Mouse (Mus musculus) MEL (cell line): ENCODE results near the gene Vps13d. TPM values are rescaled to one million over a fixed set of nuclear protein-coding genes. Genes with fewer than 3 reads are reported as not detected.

Source experiments
- DNase-seq: peaks from one replicate; pipeline ENCODE4 v3.0.0; 2011; ENCODE audit warnings: low read depth, low spot score
- H3K27ac ChIP-seq: 2 replicates; pipeline ENCODE4 v1.5.1; 2012; ENCODE audit warnings: low read depth, mild to moderate bottlenecking, control low read depth, low read length, moderate library complexity; ENCODE audit not compliant: control insufficient read depth
- H3K27me3 ChIP-seq, 2 experiments: fragments of 150-350 bp in 1 of 2; sonication (generic) in 1 of 2; 2 replicates each; pipeline ENCODE4 v1.6.1; 2012; ENCODE audit warnings: low read length in 2 of 2, mild to moderate bottlenecking in 2 of 2, improper control_type of control experiment in 1 of 2, moderate library complexity in 1 of 2; ENCODE audit not compliant: insufficient read depth in 2 of 2, control insufficient read depth in 1 of 2
- H3K36me3 ChIP-seq, 2 experiments: 2 replicates each; pipeline ENCODE4 v1.6.1; 2012 to 2014; ENCODE audit warnings: low read length in 2 of 2, improper control_type of control experiment in 1 of 2, inconsistent platforms in 1 of 2, mild to moderate bottlenecking in 1 of 2; ENCODE audit not compliant: insufficient read depth in 2 of 2, control insufficient read depth in 1 of 2
- H3K4me1 ChIP-seq, 2 experiments: fragments of 150-350 bp in 1 of 2; sonication (generic) in 1 of 2; 2 replicates each; pipeline ENCODE4 v1.6.1; 2012; ENCODE audit warnings: low read length in 2 of 2, improper control_type of control experiment in 1 of 2, mild to moderate bottlenecking in 1 of 2; ENCODE audit not compliant: insufficient read depth in 2 of 2, control insufficient read depth in 1 of 2
- H3K4me3 ChIP-seq, 2 experiments: fragments of 150-350 bp in 1 of 2; sonication (generic) in 1 of 2; 2 replicates each; pipeline ENCODE4 v1.5.1; 2012; ENCODE audit warnings: low read depth in 2 of 2, low read length in 2 of 2, mild to moderate bottlenecking in 2 of 2, moderate library complexity in 2 of 2, control low read depth in 1 of 2, improper control_type of control experiment in 1 of 2; ENCODE audit not compliant: control insufficient read depth in 1 of 2, insufficient read depth in 1 of 2
- H3K79me2 ChIP-seq: 2 replicates; pipeline ENCODE4 v1.6.1; 2012; ENCODE audit warnings: mild to moderate bottlenecking, low read length, moderate library complexity; ENCODE audit not compliant: control insufficient read depth, poor library complexity, insufficient read depth
- H3K9ac ChIP-seq: 2 replicates; pipeline ENCODE4 v1.6.1; 2012; ENCODE audit warnings: low read depth, mild to moderate bottlenecking, control low read depth, low read length, moderate library complexity; ENCODE audit not compliant: control insufficient read depth, poor library complexity, severe bottlenecking
- H3K9me3 ChIP-seq: fragments of 150-350 bp; sonication (generic); replicated peaks from 2 replicates; pipeline ENCODE4 v1.6.1; 2012; ENCODE audit warnings: mild to moderate bottlenecking, low read length, improper control_type of control experiment, moderate library complexity; ENCODE audit not compliant: insufficient read depth
- CTCF ChIP-seq, 3 experiments: IDR thresholded peaks in 2 of 3; conservative IDR thresholded peaks in 1 of 3; 2 replicates each; pipeline ENCODE4 v1.5.1; 2011 to 2012; ENCODE audit warnings: low read length in 3 of 3, low read depth in 2 of 3, mild to moderate bottlenecking in 2 of 3, improper control_type of control experiment in 1 of 3, inconsistent platforms in 1 of 3, mixed read lengths in 1 of 3, moderate library complexity in 1 of 3; ENCODE audit not compliant: control insufficient read depth in 1 of 3, insufficient read depth in 1 of 3, poor library complexity in 1 of 3, severe bottlenecking in 1 of 3
- EP300 ChIP-seq, 2 experiments: IDR thresholded peaks; 2 replicates each; pipeline ENCODE4 v1.6.1; 2011; ENCODE audit warnings: improper control_type of control experiment in 2 of 2, low read length in 2 of 2, low read depth in 1 of 2, mild to moderate bottlenecking in 1 of 2
- ETS1 ChIP-seq: IDR thresholded peaks from 2 replicates; pipeline ENCODE4 v1.6.1; 2012; ENCODE audit warnings: low read depth, mild to moderate bottlenecking, inconsistent platforms, low read length, improper control_type of control experiment, moderate library complexity
- HCFC1 ChIP-seq: IDR thresholded peaks from 2 replicates; pipeline ENCODE4 v1.6.1; 2012; ENCODE audit warnings: low read depth, mild to moderate bottlenecking, inconsistent platforms, low read length, improper control_type of control experiment, moderate library complexity
- JUND ChIP-seq: IDR thresholded peaks from 2 replicates; pipeline ENCODE4 v1.6.1; 2011; ENCODE audit warnings: low read depth, mild to moderate bottlenecking, improper control_type of control experiment, low read length
- MAFK ChIP-seq: IDR thresholded peaks from 2 replicates; pipeline ENCODE4 v1.6.1; 2011; ENCODE audit warnings: low read depth, mild to moderate bottlenecking, low read length, improper control_type of control experiment, borderline replicate concordance
- MAX ChIP-seq: IDR thresholded peaks from 2 replicates; pipeline ENCODE4 v1.6.1; 2011; ENCODE audit warnings: low read length, improper control_type of control experiment
- MEF2A ChIP-seq: IDR thresholded peaks from 2 replicates; pipeline ENCODE4 v1.6.1; 2014; ENCODE audit warnings: low read depth, mild to moderate bottlenecking, inconsistent platforms, low read length, improper control_type of control experiment; ENCODE audit not compliant: poor library complexity, insufficient replicate concordance, severe bottlenecking; ENCODE audit errors: extremely low read depth
- MYB ChIP-seq: IDR thresholded peaks from 2 replicates; pipeline ENCODE4 v1.6.1; 2011; ENCODE audit warnings: mild to moderate bottlenecking, low read depth, low read length, improper control_type of control experiment
- MYC ChIP-seq: IDR thresholded peaks from 2 replicates; pipeline ENCODE4 v1.6.1; 2011; ENCODE audit warnings: low read depth, mild to moderate bottlenecking, low read length, improper control_type of control experiment, moderate library complexity
- NRF1 ChIP-seq: IDR thresholded peaks from 2 replicates; pipeline ENCODE4 v1.6.1; 2014; ENCODE audit warnings: low read depth, mild to moderate bottlenecking, inconsistent platforms, low read length, improper control_type of control experiment, moderate library complexity; ENCODE audit not compliant: poor library complexity, insufficient read depth, severe bottlenecking
- RAD21 ChIP-seq: IDR thresholded peaks from 2 replicates; pipeline ENCODE4 v1.6.1; 2011; ENCODE audit warnings: mild to moderate bottlenecking, low read depth, low read length, improper control_type of control experiment
- TBP ChIP-seq: IDR thresholded peaks from 2 replicates; pipeline ENCODE4 v1.8.0; 2011; ENCODE audit warnings: low read depth, low read length, improper control_type of control experiment
- TCF12 ChIP-seq: IDR thresholded peaks from 2 replicates; pipeline ENCODE4 v1.6.1; 2014; ENCODE audit warnings: low read depth, mild to moderate bottlenecking, inconsistent platforms, low read length, improper control_type of control experiment, moderate library complexity
- USF1 ChIP-seq: IDR thresholded peaks from 2 replicates; pipeline ENCODE4 v1.6.1; 2014; ENCODE audit warnings: low read depth, mild to moderate bottlenecking, inconsistent platforms, low read length, improper control_type of control experiment, moderate library complexity
- USF2 ChIP-seq, 2 experiments: IDR thresholded peaks; 2 replicates each; pipeline ENCODE4 v1.6.1; 2011 to 2012; ENCODE audit warnings: improper control_type of control experiment in 2 of 2, low read length in 2 of 2, borderline replicate concordance in 1 of 2, inconsistent platforms in 1 of 2, low read depth in 1 of 2, mild to moderate bottlenecking in 1 of 2; ENCODE audit not compliant: insufficient read depth in 1 of 2
- ZC3H11A ChIP-seq: IDR thresholded peaks from 2 replicates; pipeline ENCODE4 v1.6.1; 2012; ENCODE audit warnings: low read depth, mild to moderate bottlenecking, inconsistent platforms, low read length, improper control_type of control experiment
- ZMIZ1 ChIP-seq: IDR thresholded peaks from 2 replicates; pipeline ENCODE4 v1.6.1; 2012; ENCODE audit warnings: low read depth, mild to moderate bottlenecking, inconsistent platforms, low read length, improper control_type of control experiment, moderate library complexity
- ZNF384 ChIP-seq: IDR thresholded peaks from 2 replicates; pipeline ENCODE4 v1.6.1; 2012; ENCODE audit warnings: low read depth, mild to moderate bottlenecking, inconsistent platforms, low read length, improper control_type of control experiment
- polyA plus RNA-seq, 2 experiments: library from polyadenylated mRNA; stranded (reverse) in 1 of 2; unstranded in 1 of 2; fragments of >175 nt in 1 of 2; fragments of >200 nt in 1 of 2; gene quantifications; 2 replicates each; pipeline versions ENCODE4 v1.2.1 to v1.2.4; 2012; ENCODE audit warnings: low replicate concordance in 2 of 2, low read depth in 1 of 2; ENCODE audit not compliant: insufficient read length in 2 of 2, insufficient read depth in 1 of 2, missing spikeins in 1 of 2
- total RNA-seq: library from RNA; depleted of rRNA; stranded (reverse); fragments of 300-350 nt; gene quantifications from 2 replicates; pipeline ENCODE4 v1.2.3, GENCODE M21; 2012

Vps13d gene
- total and polyA plus RNA-seq, 3 experiments = 8.9 to 14.5 (median 13.2) TPM

DNA sequence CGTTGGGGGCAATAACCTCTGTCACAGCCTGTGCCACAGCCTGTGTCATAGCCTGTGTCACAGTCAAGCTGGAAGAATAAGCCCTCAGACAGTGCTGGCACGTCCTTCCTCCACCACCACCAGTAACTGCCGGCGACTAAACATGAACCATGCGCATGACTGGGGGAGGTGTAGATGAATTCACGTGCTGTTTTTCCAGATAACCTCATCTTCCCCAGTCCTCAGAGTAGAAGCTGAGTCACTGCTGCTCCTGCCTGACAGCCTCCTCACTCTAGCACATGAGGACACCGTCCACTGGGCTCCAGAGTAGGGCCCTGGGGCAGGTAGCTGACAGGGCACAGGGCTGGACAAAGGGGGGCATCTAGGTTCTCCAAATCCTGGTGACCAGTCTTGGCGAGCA lies 27.3 kb upstream of the Vps13d start (continued):
- no peak for TF ChIP-seq JUND
- TF ChIP-seq, all 39 proteins: peak for 11

GRCm38 (mm10) chr4:145221379-145221778 lies 26.6 kb upstream of the Vps13d start:
- H3K79me2 ChIP-seq = no peaks in the 10 kb centered on the region
- no peaks in the 10 kb centered on the region for H3K27me3 ChIP-seq
- DNase-seq = peak; percentile 27
- peak overlapping the region; percentile 65 for H3K27ac ChIP-seq
- H3K36me3 ChIP-seq = peaks cover 0 to 10% of the 10 kb centered on the region in 2 experiments; a peak in 2 of 4 replicates
- peaks cover 7 to 15% of the 10 kb centered on the region in 2 experiments for H3K4me1 ChIP-seq
- no peak for TF ChIP-seq MAX
- TF ChIP-seq ZC3H11A = no peak
- peak; percentile 69 for TF ChIP-seq USF1
- TF ChIP-seq, all 39 proteins: peak for 1
- H3K9ac ChIP-seq = no peak overlapping the region
- no peaks in the 10 kb centered on the region for H3K9me3 ChIP-seq
- no peak overlapping the region for H3K4me3 ChIP-seq

DNA sequence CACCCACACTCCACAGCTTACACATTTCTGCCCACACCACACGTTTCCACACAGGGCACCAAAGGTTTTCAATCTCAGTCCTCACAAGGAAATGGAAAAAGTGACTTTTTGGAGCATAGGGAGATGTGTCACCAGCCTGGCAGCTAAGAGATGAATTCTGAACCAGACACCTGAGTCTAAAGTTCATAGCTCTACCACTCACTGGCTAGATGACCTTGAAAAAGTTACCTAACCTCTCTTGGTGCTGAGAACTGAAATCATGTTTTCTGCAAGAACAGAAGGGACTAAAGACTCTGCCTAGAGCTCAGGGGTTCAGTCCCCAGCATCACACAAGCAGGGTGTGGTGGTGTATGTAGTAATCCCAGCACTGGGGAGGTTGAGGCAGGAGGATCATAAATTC lies 25.2 kb upstream of the Vps13d start:
- H3K4me3 ChIP-seq = no peak overlapping the region
- no peak for DNase-seq
- no peaks in the 10 kb centered on the region for H3K27me3 ChIP-seq
- H3K9ac ChIP-seq = no peak overlapping the region
- no peak overlapping the region for H3K27ac ChIP-seq
- H3K4me1 ChIP-seq = peaks cover 7 to 15% of the 10 kb centered on the region in 2 experiments
- no peak for TF ChIP-seq CTCF (IDR thresholded peaks at IDR 0.05 in 2 of 3, conservative IDR thresholded peaks at IDR 0.05 in 1 of 3; ENCODE audit: control insufficient read depth in 1 of 3, insufficient read depth in 1 of 3, low read depth in 2 of 3, low read length in 3 of 3, poor library complexity in 1 of 3, severe bottlenecking in 1 of 3)
- no peak for TF ChIP-seq MYC
- TF ChIP-seq ZMIZ1 = no peak
- TF ChIP-seq RAD21 = no peak
- TF ChIP-seq TBP = no peak
- no peak for TF ChIP-seq MYB
- no peak for TF ChIP-seq EP300 (IDR thresholded peaks at IDR 0.05; ENCODE audit: low read depth in 1 of 2, low read length in 2 of 2)
- TF ChIP-seq MEF2A = no peak
- TF ChIP-seq HCFC1 = no peak
- TF ChIP-seq MAFK = no peak
- TF ChIP-seq USF1 = no peak
- TF ChIP-seq JUND = no peak
- no peak for TF ChIP-seq NRF1
- no peak for TF ChIP-seq TCF12
- TF ChIP-seq ETS1 = no peak
- no peak for TF ChIP-seq USF2 (IDR thresholded peaks at IDR 0.05; ENCODE audit: borderline replicate concordance in 1 of 2, insufficient read depth in 1 of 2, low read depth in 1 of 2, low read length in 2 of 2)
- no peak for TF ChIP-seq ZNF384
- TF ChIP-seq, all 39 proteins: peak for 0
- Histone ChIP-seq H3K36me3 (peaks cover 0 to 10% of the 10 kb centered on the region in 2 experiments; a peak in 2 of 4 replicates), H3K79me2 (no peaks in the 10 kb centered on the region), H3K9me3 (no peaks in the 10 kb centered on the region)
